ENCODE assay signal across 9 mouse cellular contexts in genomic region chr4:102859259-102860194, GRCm38 (mm10).
DNase-seq lines count a peak whose midpoint lies in the region; ATAC-seq and TF ChIP-seq lines count a peak whose summit lies in the region.
"Had no signal": no experiment of that assay in that cellular context is flagged by ENCODE, and none has a peak within 500 bp of the region (broad histone marks: within the 10 kb centered on the region; RNA-seq: fewer than 3 reads in every experiment).

No protein-coding gene starts in this region.

- no peak for ATAC-seq in kidney, embryonic 16.5 days (ENCODE audit: low FRiP score, low TSS enrichment)

- H3K27me3 ChIP-seq in kidney, embryonic 16.5 days (ENCODE audit: insufficient read depth, low read length): no peaks in the 10 kb centered on the region
- no peaks in the 10 kb centered on the region for H3K27me3 ChIP-seq in ES-Bruce4 (ENCODE audit: control insufficient read depth, insufficient read depth, low read length, poor library complexity, severe bottlenecking)
- H3K27me3 ChIP-seq in splenic B cell, adult 2 months (ENCODE audit: control insufficient read depth, insufficient read depth, low read length, poor library complexity, severe bottlenecking): no peaks in the 10 kb centered on the region
- H3K27me3 ChIP-seq: limb, embryonic 13.5 days had no signal

- no peaks in the 10 kb centered on the region for H3K9me3 ChIP-seq in kidney, embryonic 16.5 days (ENCODE audit: low read length)
- H3K9me3 ChIP-seq in ES-Bruce4 (replicated peaks; ENCODE audit: control insufficient read depth, insufficient read depth, low read length, poor library complexity, severe bottlenecking): no peaks in the 10 kb centered on the region
- H3K9me3 ChIP-seq: limb, embryonic 13.5 days had no signal

- no peak overlapping the region for H3K4me3 ChIP-seq in kidney, embryonic 16.5 days (ENCODE audit: low read length)
- H3K4me3 ChIP-seq in ES-Bruce4 (ENCODE audit: low read depth, low read length): no peak overlapping the region
- no peak overlapping the region for H3K4me3 ChIP-seq in bone marrow, adult 2 months (replicated peaks; ENCODE audit: control insufficient read depth, low read depth, low read length)
- H3K4me3 ChIP-seq: limb, embryonic 13.5 days had no signal

- no peak overlapping the region for H3K27ac ChIP-seq in kidney, embryonic 16.5 days (ENCODE audit: low read length)
- H3K27ac ChIP-seq in ES-Bruce4 (ENCODE audit: insufficient read depth, low read length): no peak overlapping the region
- no peak overlapping the region for H3K27ac ChIP-seq in bone marrow, adult 2 months (ENCODE audit: control insufficient read depth, insufficient read depth, low read depth, low read length, poor library complexity)
- H3K27ac ChIP-seq: limb, embryonic 13.5 days had no signal

- H3K9ac ChIP-seq in kidney, embryonic 16.5 days (replicated peaks; ENCODE audit: low read length): no peak overlapping the region
- H3K9ac ChIP-seq in ES-Bruce4 (ENCODE audit: low read depth, poor library complexity, severe bottlenecking): no peak overlapping the region
- H3K9ac ChIP-seq: limb, embryonic 13.5 days had no signal

- no peak for TF ChIP-seq POLR2A in ES-Bruce4 (IDR thresholded peaks at IDR 0.05; ENCODE audit: insufficient read depth, low read length)
- no peak for TF ChIP-seq POLR2A in bone marrow, adult 2 months (IDR thresholded peaks at IDR 0.05; ENCODE audit: borderline replicate concordance, control insufficient read depth, low read depth, low read length)

- no peaks in the 10 kb centered on the region for H3K4me1 ChIP-seq in kidney, embryonic 16.5 days (ENCODE audit: insufficient read depth, low read length)
- H3K4me1 ChIP-seq in ES-Bruce4 (ENCODE audit: control insufficient read depth, insufficient read depth, low read length): no peaks in the 10 kb centered on the region
- no peaks in the 10 kb centered on the region for H3K4me1 ChIP-seq in bone marrow, adult 2 months (ENCODE audit: control insufficient read depth, insufficient read depth, low read length)

- no peak overlapping the region for H3K4me2 ChIP-seq in kidney, embryonic 16.5 days (replicated peaks; ENCODE audit: low read depth, low read length)
- H3K4me2 ChIP-seq: limb, embryonic 13.5 days had no signal

- no peaks in the 10 kb centered on the region for H3K36me3 ChIP-seq in kidney, embryonic 16.5 days (ENCODE audit: insufficient read depth, low read length)
- no peaks in the 10 kb centered on the region for H3K36me3 ChIP-seq in ES-Bruce4 (ENCODE audit: control insufficient read depth, insufficient read depth, low read length, poor library complexity, severe bottlenecking)
- no peaks in the 10 kb centered on the region for H3K36me3 ChIP-seq in splenic B cell, adult 2 months (ENCODE audit: control insufficient read depth, insufficient read depth, low read length, poor library complexity, severe bottlenecking)
- H3K36me3 ChIP-seq: limb, embryonic 13.5 days had no signal

- 90% methylated on average over 15 of the region's 15 CpGs for WGBS in kidney, embryonic 16.5 days
- 77% methylated on average over 15 of the region's 15 CpGs for WGBS in bone marrow, adult 2 months

- TF ChIP-seq EP300 in ES-Bruce4 (IDR thresholded peaks at IDR 0.05; ENCODE audit: insufficient read depth, low read depth, low read length): no peak

- intact Hi-C loops in left cerebral cortex, postnatal 10 days (cut with DNase I): loop anchor here (5.0 kb wide), 1 partner anchor 97 kb away; no protein-coding TSS in a partner anchor

- DNase-seq in kidney, adult 9 months: peak; percentile 10
- peak; percentile 1 for DNase-seq in splenic B cell, adult 2 months (ENCODE audit: low read depth, low spot score)
- DNase-seq in left cerebral cortex, postnatal 10 days (ENCODE audit: extremely low spot score in 1 of 2, low spot score in 2 of 2): no peak
- DNase-seq in layer of hippocampus, adult 9-11 months: no peak
- DNase-seq in layer of hippocampus, adult 8-10 months (ENCODE audit: low spot score in 2 of 2): no peak

- TF ChIP-seq CTCF in ES-Bruce4 (IDR thresholded peaks at IDR 0.05; ENCODE audit: low read depth, low read length): peak; percentile 63
- peak; percentile 51; the same call in 1 of the 2 replicates for TF ChIP-seq CTCF in bone marrow, adult 2 months (IDR thresholded peaks at IDR 0.05; ENCODE audit: control insufficient read depth, insufficient read depth, low read length)

Comparison
In these comparisons a context has a peak if more than half of its experiments do, and no peak if none do; other contexts are left out.
1. DNase-seq: peak in kidney, adult 9 months (single experiment) and splenic B cell, adult 2 months (single experiment); none in left cerebral cortex, postnatal 10 days (0 of 2), layer of hippocampus, adult 9-11 months (single experiment) and layer of hippocampus, adult 8-10 months (0 of 2).